Comparison of ENCODE assay signal across 4 mouse cellular contexts in the genomic region with DNA sequence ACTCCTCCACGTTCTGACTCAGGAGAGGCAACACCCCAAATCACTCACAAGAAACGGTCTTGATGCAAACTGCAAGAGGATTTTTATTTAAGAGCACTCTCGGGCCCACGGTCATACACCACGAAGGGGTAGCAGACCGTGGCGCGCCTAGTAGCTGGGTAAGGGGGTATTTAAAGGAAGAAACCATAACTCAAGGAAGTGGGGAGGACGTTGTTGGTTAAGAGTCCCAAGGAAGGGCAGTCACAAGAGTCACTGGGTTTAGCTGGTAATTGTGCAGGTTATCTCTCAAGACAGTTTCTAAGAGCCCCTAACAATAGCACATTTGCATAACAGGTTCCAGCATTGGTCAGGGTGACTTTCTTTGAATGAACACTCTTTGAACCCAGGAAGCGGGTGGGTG. TPM values are rescaled to one million over a fixed set of nuclear protein-coding genes. Genes with fewer than 3 reads are reported as not detected.
"Had no signal": no experiment of that assay in that cellular context is flagged by ENCODE, and none has a peak within 500 bp of the region (broad histone marks: within the 10 kb centered on the region; RNA-seq: fewer than 3 reads in every experiment).

No protein-coding gene starts in this region.

RNA-seq across cellular contexts. Expression of gene Mettl11b, which starts 6.1 kb away (rescaled TPM):
- total RNA-seq: common myeloid progenitor, adult 5-6 weeks; granulocyte monocyte progenitor cell, adult 5-6 weeks had no signal
- polyA plus RNA-seq: erythroblast, embryonic 14.5 days; heart, embryonic 10.5 days had no signal
